Mouse (Mus musculus) lung, postnatal 0 days (tissue): ENCODE data around the gene Arhgap32.

ENCODE experiments used
- CTCF ChIP-seq: IDR thresholded peaks from 2 replicates; pipeline ENCODE4 v1.5.1; 2016; ENCODE audit warnings: antibody characterized with exemption, mild to moderate bottlenecking
- EP300 ChIP-seq: IDR thresholded peaks from 2 replicates; pipeline ENCODE4 v1.6.1; 2016; ENCODE audit warnings: antibody characterized with exemption, mild to moderate bottlenecking, control low read depth

GRCm38 (mm10) chr9:32207133-32207532 is 91.2 kb downstream of the Arhgap32 start:
- TF ChIP-seq CTCF (no peak), EP300 (no peak)
